Mouse (Mus musculus) frontal cortex, adult 2 months (tissue): ENCODE data around the gene Pgam1. TPM values are rescaled to one million over a fixed set of nuclear protein-coding genes. Genes with fewer than 3 reads are reported as not detected.

Experiments used
- polyA plus RNA-seq: library from polyadenylated mRNA; depleted of rRNA; stranded (reverse); fragments of >200 nt; gene quantifications from 2 replicates; pipeline ENCODE4 v1.2.3, GENCODE M21; 2012; rRNA removed

Gene Pgam1
- polyA plus RNA-seq, 1 experiment, result 727 TPM

Other genes starting within 250 kb of the Pgam1 start
- 18.7 and 28.3 TPM in 2 replicates for gene Slit1, start 168.3 kb upstream of the Pgam1 start, polyA plus RNA-seq
- 3.5 and 3.8 TPM in 2 replicates for gene Arhgap19, start 109.9 kb upstream of the Pgam1 start, polyA plus RNA-seq
- 10.8 and 11.1 TPM in 2 replicates for gene Frat1, start 82.0 kb upstream of the Pgam1 start, polyA plus RNA-seq
- 7.5 and 8.3 TPM in 2 replicates for gene Frat2, start 63.8 kb upstream of the Pgam1 start, polyA plus RNA-seq
- 17.0 and 19.0 TPM in 2 replicates for gene Rrp12, start 15.8 kb upstream of the Pgam1 start, polyA plus RNA-seq
- gene Exosc1, start 21.5 kb downstream of the Pgam1 start, polyA plus RNA-seq, result 25.1 and 28.0 TPM in 2 replicates
- gene Zdhhc16, start 21.6 kb downstream of the Pgam1 start, polyA plus RNA-seq, result 65.3 and 66.1 TPM in 2 replicates
- gene Mms19, start 69.2 kb downstream of the Pgam1 start, polyA plus RNA-seq, result 56.3 and 61.7 TPM in 2 replicates
- 21.6 and 21.9 TPM in 2 replicates for gene Ubtd1, start 69.8 kb downstream of the Pgam1 start, polyA plus RNA-seq
- gene Ankrd2, start 124.1 kb downstream of the Pgam1 start, polyA plus RNA-seq, result 0.16 and 0.55 TPM in 2 replicates
- gene Hoga1, start 133.7 kb downstream of the Pgam1 start, polyA plus RNA-seq, result 1.5 and 2.0 TPM in 2 replicates
- gene 4933411K16Rik, start 140.3 kb downstream of the Pgam1 start, polyA plus RNA-seq, result 0.08 and 0.14 TPM in 2 replicates
- gene Morn4, start 174.4 kb downstream of the Pgam1 start, polyA plus RNA-seq, result 87.9 and 94.1 TPM in 2 replicates
- gene Pi4k2a, start 178.5 kb downstream of the Pgam1 start, polyA plus RNA-seq, result 46.8 and 51.4 TPM in 2 replicates
- 31.3 and 38.3 TPM in 2 replicates for gene Avpi1, start 217.1 kb downstream of the Pgam1 start, polyA plus RNA-seq
- 14.4 and 17.2 TPM in 2 replicates for gene Marveld1, start 235.5 kb downstream of the Pgam1 start, polyA plus RNA-seq